Mouse (Mus musculus): ENCODE results near the gene Naa30. TPM values are rescaled to one million over a fixed set of nuclear protein-coding genes. Genes with fewer than 3 reads are reported as not detected.

Gene Naa30
- polyA plus RNA-seq, 1 experiment: 60.8 TPM

GRCm38 (mm10) chr14:49140756-49141155 is 31.3 kb upstream of the Naa30 start:
- Histone ChIP-seq H3K27ac (ENCODE audit: insufficient read depth, low read length) (no peak overlapping the region), H3K4me1 (ENCODE audit: control insufficient read depth, insufficient read depth, low read length) (peaks cover 2% of the 10 kb centered on the region), H3K9ac (ENCODE audit: low read depth, poor library complexity, severe bottlenecking) (no peak overlapping the region), H3K9me3 (replicated peaks; ENCODE audit: control insufficient read depth, insufficient read depth, low read length, poor library complexity, severe bottlenecking) (no peaks in the 10 kb centered on the region), H3K27me3 (ENCODE audit: control insufficient read depth, insufficient read depth, low read length, poor library complexity, severe bottlenecking) (no peaks in the 10 kb centered on the region), H3K36me3 (ENCODE audit: control insufficient read depth, insufficient read depth, low read length, poor library complexity, severe bottlenecking) (no peaks in the 10 kb centered on the region), H3K4me3 (ENCODE audit: low read depth, low read length) (no peak overlapping the region)
- TF ChIP-seq CTCF (IDR thresholded peaks at IDR 0.05; ENCODE audit: low read depth, low read length) (no peak), POLR2A (IDR thresholded peaks at IDR 0.05; ENCODE audit: insufficient read depth, low read length) (no peak), EP300 (IDR thresholded peaks at IDR 0.05; ENCODE audit: insufficient read depth, low read depth, low read length) (no peak)

DNA sequence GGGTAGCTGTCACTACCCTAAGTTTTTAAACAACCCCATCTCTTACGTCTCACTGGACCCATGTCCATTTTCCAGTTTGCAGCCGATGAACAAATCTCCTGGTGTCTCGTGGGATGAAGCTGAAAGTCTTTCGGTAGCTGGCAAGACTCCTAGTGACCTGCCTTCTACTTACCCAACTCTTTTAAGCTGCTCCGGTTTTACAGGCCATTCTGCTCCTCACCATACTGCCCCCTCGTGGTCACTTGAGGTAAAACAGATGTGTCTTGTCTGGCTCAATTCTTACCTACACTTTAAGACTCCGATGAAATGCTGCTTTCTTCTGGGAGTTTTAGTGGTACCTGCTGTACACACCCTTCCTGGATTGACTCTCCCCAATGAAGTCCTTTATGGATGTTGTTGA is 18.2 kb upstream of the Naa30 start:
- Histone ChIP-seq H3K9ac (ENCODE audit: low read depth, poor library complexity, severe bottlenecking) (no peak overlapping the region), H3K27me3 (ENCODE audit: control insufficient read depth, insufficient read depth, low read length, poor library complexity, severe bottlenecking) (no peaks in the 10 kb centered on the region), H3K27ac (ENCODE audit: insufficient read depth, low read length) (no peak overlapping the region), H3K9me3 (replicated peaks; ENCODE audit: control insufficient read depth, insufficient read depth, low read length, poor library complexity, severe bottlenecking) (no peaks in the 10 kb centered on the region), H3K36me3 (ENCODE audit: control insufficient read depth, insufficient read depth, low read length, poor library complexity, severe bottlenecking) (no peaks in the 10 kb centered on the region), H3K4me1 (ENCODE audit: control insufficient read depth, insufficient read depth, low read length) (peaks cover 2% of the 10 kb centered on the region), H3K4me3 (ENCODE audit: low read depth, low read length) (no peak overlapping the region)
- TF ChIP-seq EP300 (IDR thresholded peaks at IDR 0.05; ENCODE audit: insufficient read depth, low read depth, low read length) (no peak), CTCF (IDR thresholded peaks at IDR 0.05; ENCODE audit: low read depth, low read length) (peak; percentile 42)

GRCm38 (mm10) chr14:49155572-49155971 is 16.5 kb upstream of the Naa30 start:
- peaks cover 2% of the 10 kb centered on the region for H3K4me1 ChIP-seq (ENCODE audit: control insufficient read depth, insufficient read depth, low read length)
- no peaks in the 10 kb centered on the region for H3K27me3 ChIP-seq (ENCODE audit: control insufficient read depth, insufficient read depth, low read length, poor library complexity, severe bottlenecking)
- H3K9me3 ChIP-seq (replicated peaks; ENCODE audit: control insufficient read depth, insufficient read depth, low read length, poor library complexity, severe bottlenecking): no peaks in the 10 kb centered on the region
- no peak overlapping the region for H3K27ac ChIP-seq (ENCODE audit: insufficient read depth, low read length)
- TF ChIP-seq POLR2A (IDR thresholded peaks at IDR 0.05; ENCODE audit: insufficient read depth, low read length) (no peak), CTCF (IDR thresholded peaks at IDR 0.05; ENCODE audit: low read depth, low read length) (no peak)
- no peaks in the 10 kb centered on the region for H3K36me3 ChIP-seq (ENCODE audit: control insufficient read depth, insufficient read depth, low read length, poor library complexity, severe bottlenecking)
- H3K4me3 ChIP-seq (ENCODE audit: low read depth, low read length): no peak overlapping the region
- H3K9ac ChIP-seq (ENCODE audit: low read depth, poor library complexity, severe bottlenecking): no peak overlapping the region

- Histone ChIP-seq H3K9ac (ENCODE audit: low read depth, poor library complexity, severe bottlenecking) (no peak overlapping the region), H3K27me3 (ENCODE audit: control insufficient read depth, insufficient read depth, low read length, poor library complexity, severe bottlenecking) (no peaks in the 10 kb centered on the region), H3K27ac (ENCODE audit: insufficient read depth, low read length) (no peak overlapping the region), H3K4me1 (ENCODE audit: control insufficient read depth, insufficient read depth, low read length) (peaks cover 2% of the 10 kb centered on the region), H3K36me3 (ENCODE audit: control insufficient read depth, insufficient read depth, low read length, poor library complexity, severe bottlenecking) (no peaks in the 10 kb centered on the region), H3K9me3 (replicated peaks; ENCODE audit: control insufficient read depth, insufficient read depth, low read length, poor library complexity, severe bottlenecking) (no peaks in the 10 kb centered on the region), H3K4me3 (ENCODE audit: low read depth, low read length) (no peak overlapping the region)
- TF ChIP-seq EP300 (IDR thresholded peaks at IDR 0.05; ENCODE audit: insufficient read depth, low read depth, low read length) (no peak), CTCF (IDR thresholded peaks at IDR 0.05; ENCODE audit: low read depth, low read length) (no peak), POLR2A (IDR thresholded peaks at IDR 0.05; ENCODE audit: insufficient read depth, low read length) (no peak)
These were observed 13.7 kb upstream of the Naa30 start for GRCm38 (mm10) chr14:49158143-49158925.

DNA sequence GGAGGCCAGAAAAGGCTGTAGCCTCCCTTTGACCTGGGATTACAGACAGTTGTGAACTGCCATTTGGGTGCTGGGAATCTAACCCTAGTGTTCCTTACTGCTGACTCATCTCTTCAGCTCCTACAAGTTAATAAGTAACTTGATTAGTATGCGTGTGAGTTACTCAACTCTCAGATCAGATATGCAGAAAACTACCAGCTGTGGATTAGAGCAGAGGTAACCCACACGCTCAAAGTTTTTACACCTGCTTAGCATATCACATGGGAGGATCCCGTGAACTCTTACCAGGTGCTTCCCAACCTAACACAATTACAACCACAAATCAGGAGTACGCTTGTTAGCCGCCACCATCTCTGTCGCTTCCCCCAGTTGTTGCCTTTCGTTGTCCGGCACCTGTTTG is 740 bp upstream of the Naa30 start:
- Histone ChIP-seq H3K27me3 (ENCODE audit: control insufficient read depth, insufficient read depth, low read length, poor library complexity, severe bottlenecking) (no peaks in the 10 kb centered on the region), H3K9ac (ENCODE audit: low read depth, poor library complexity, severe bottlenecking) (peak overlapping the region; percentile 68), H3K4me1 (ENCODE audit: control insufficient read depth, insufficient read depth, low read length) (no peaks in the 10 kb centered on the region), H3K9me3 (replicated peaks; ENCODE audit: control insufficient read depth, insufficient read depth, low read length, poor library complexity, severe bottlenecking) (no peaks in the 10 kb centered on the region), H3K4me3 (ENCODE audit: low read depth, low read length) (peak overlapping the region; percentile 87), H3K27ac (ENCODE audit: insufficient read depth, low read length) (peak overlapping the region; percentile 88), H3K36me3 (ENCODE audit: control insufficient read depth, insufficient read depth, low read length, poor library complexity, severe bottlenecking) (peaks cover 14% of the 10 kb centered on the region)
- TF ChIP-seq EP300 (IDR thresholded peaks at IDR 0.05; ENCODE audit: insufficient read depth, low read depth, low read length) (no peak), CTCF (IDR thresholded peaks at IDR 0.05; ENCODE audit: low read depth, low read length) (no peak), POLR2A (IDR thresholded peaks at IDR 0.05; ENCODE audit: insufficient read depth, low read length) (no peak)

DNA sequence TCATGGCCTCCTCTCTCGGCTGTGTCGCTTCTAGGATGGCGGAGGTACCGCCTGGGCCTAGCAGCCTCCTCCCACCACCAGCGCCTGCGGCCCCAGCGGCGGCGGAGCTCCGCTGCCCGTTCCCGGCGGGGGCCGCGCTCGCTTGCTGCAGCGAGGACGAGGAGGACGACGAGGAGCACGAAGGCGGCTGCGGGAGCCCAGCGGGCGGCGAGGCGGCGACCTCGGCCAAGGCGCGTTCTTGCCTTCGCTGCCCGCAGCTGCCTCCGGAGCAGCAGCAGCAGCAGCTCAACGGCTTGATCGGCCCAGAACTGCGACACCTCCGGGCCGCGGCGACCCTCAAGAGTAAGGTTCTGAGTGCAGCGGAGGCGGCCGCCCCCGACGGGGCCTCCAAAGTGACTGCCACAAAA is 559 bp downstream of the Naa30 start:
- Histone ChIP-seq H3K27ac (ENCODE audit: insufficient read depth, low read length) (no peak overlapping the region), H3K27me3 (ENCODE audit: control insufficient read depth, insufficient read depth, low read length, poor library complexity, severe bottlenecking) (no peaks in the 10 kb centered on the region), H3K4me3 (ENCODE audit: low read depth, low read length) (peak overlapping the region; percentile 79), H3K36me3 (ENCODE audit: control insufficient read depth, insufficient read depth, low read length, poor library complexity, severe bottlenecking) (peaks cover 14% of the 10 kb centered on the region), H3K9ac (ENCODE audit: low read depth, poor library complexity, severe bottlenecking) (peak overlapping the region; percentile 95), H3K9me3 (replicated peaks; ENCODE audit: control insufficient read depth, insufficient read depth, low read length, poor library complexity, severe bottlenecking) (no peaks in the 10 kb centered on the region), H3K4me1 (ENCODE audit: control insufficient read depth, insufficient read depth, low read length) (no peaks in the 10 kb centered on the region)
- TF ChIP-seq EP300 (IDR thresholded peaks at IDR 0.05; ENCODE audit: insufficient read depth, low read depth, low read length) (no peak), POLR2A (IDR thresholded peaks at IDR 0.05; ENCODE audit: insufficient read depth, low read length) (no peak), CTCF (IDR thresholded peaks at IDR 0.05; ENCODE audit: low read depth, low read length) (no peak)

Data from ES-Bruce4 (cell line).